Mouse (Mus musculus) intestine, postnatal 0 days (tissue): Measurements from ENCODE around the gene Psme1. TPM values are rescaled to one million over a fixed set of nuclear protein-coding genes. Genes with fewer than 3 reads are reported as not detected.

Experiments
- ATAC-seq: fragments of 200-750 bp; cut with Nextera tagmentation; 2 replicates; pipeline ENCODE4 v1.8.0; 2017; ENCODE audit warnings: mild to moderate bottlenecking, moderate TSS enrichment, moderate library complexity
- H3K27ac ChIP-seq: fragments of 300-500 bp; sonication (generic); 2 replicates; pipeline ENCODE4 v1.5.1; 2014; ENCODE audit warnings: mild to moderate bottlenecking, low read depth, low read length, moderate library complexity
- H3K27me3 ChIP-seq: fragments of 300-500 bp; sonication (generic); replicated peaks from 2 replicates; pipeline ENCODE4 v1.6.1; 2014; ENCODE audit warnings: low read length, mixed read lengths; ENCODE audit not compliant: control insufficient read depth, insufficient read depth
- H3K36me3 ChIP-seq: fragments of 300-500 bp; sonication (generic); 2 replicates; pipeline ENCODE4 v1.6.1; 2014; ENCODE audit warnings: mild to moderate bottlenecking, moderate library complexity; ENCODE audit not compliant: control insufficient read depth, insufficient read depth
- H3K4me1 ChIP-seq: fragments of 300-500 bp; sonication (generic); replicated peaks from 2 replicates; pipeline ENCODE4 v1.6.1; 2014; ENCODE audit warnings: antibody characterized with exemption, low read length, mixed read lengths; ENCODE audit not compliant: control insufficient read depth, insufficient read depth
- H3K4me2 ChIP-seq: fragments of 300-500 bp; sonication (generic); replicated peaks from 2 replicates; pipeline ENCODE4 v1.6.1; 2014; ENCODE audit warnings: low read depth, mild to moderate bottlenecking, moderate library complexity
- H3K4me3 ChIP-seq: fragments of 300-500 bp; sonication (generic); 2 replicates; pipeline ENCODE4 v1.5.1; 2014; ENCODE audit warnings: low read depth, low read length
- H3K9ac ChIP-seq: fragments of 300-500 bp; sonication (generic); 2 replicates; pipeline ENCODE4 v1.6.1; 2014; ENCODE audit warnings: mild to moderate bottlenecking, low read depth, low read length
- H3K9me3 ChIP-seq: fragments of 300-500 bp; sonication (generic); 2 replicates; pipeline ENCODE4 v1.6.1; 2016; ENCODE audit warnings: mixed run types; ENCODE audit not compliant: control insufficient read depth
- CTCF ChIP-seq: sonication (generic); IDR thresholded peaks from 2 replicates; pipeline ENCODE4 v1.5.1; 2016; ENCODE audit warnings: low read depth, mild to moderate bottlenecking, control low read depth, antibody characterized with exemption, moderate library complexity
- WGBS: fragments of 180-500 bp; shearing (Covaris S2); extraction: QIAGEN DNeasy Blood & Tissue Kit; methylation state at CpG from one replicate; pipeline ENCODE4 v1.1.7; 2014; 5-methylcytosine and 5-hydroxymethylcytosine counted together
- polyA plus RNA-seq: library from polyadenylated mRNA; unstranded; fragments of >200 nt; fragmentation: Nextera tagmentation; extraction: Ambion mirVana; gene quantifications from 2 replicates; pipeline ENCODE4 v1.2.1, GENCODE M21; 2015

The Psme1 gene
- polyA plus RNA-seq, 1 experiment from 2014 or later: 283 TPM

- Histone ChIP-seq H3K27me3 (no peaks in the 10 kb centered on the region), H3K4me2 (no peak overlapping the region), H3K27ac (no peak overlapping the region), H3K9ac (no peak overlapping the region), H3K36me3 (peaks cover 58% of the 10 kb centered on the region), H3K9me3 (no peaks in the 10 kb centered on the region), H3K4me1 (peaks cover 4% of the 10 kb centered on the region; the same call in 1 of the 2 replicates), H3K4me3 (no peak overlapping the region)
- TF ChIP-seq CTCF: no peak
- WGBS: 82% methylated on average over 9 of the region's 9 CpGs
- ATAC-seq: no peak
Measured at GRCm38 (mm10) chr14:55544334-55544733, 33.6 kb upstream of the Psme1 start.

DNA sequence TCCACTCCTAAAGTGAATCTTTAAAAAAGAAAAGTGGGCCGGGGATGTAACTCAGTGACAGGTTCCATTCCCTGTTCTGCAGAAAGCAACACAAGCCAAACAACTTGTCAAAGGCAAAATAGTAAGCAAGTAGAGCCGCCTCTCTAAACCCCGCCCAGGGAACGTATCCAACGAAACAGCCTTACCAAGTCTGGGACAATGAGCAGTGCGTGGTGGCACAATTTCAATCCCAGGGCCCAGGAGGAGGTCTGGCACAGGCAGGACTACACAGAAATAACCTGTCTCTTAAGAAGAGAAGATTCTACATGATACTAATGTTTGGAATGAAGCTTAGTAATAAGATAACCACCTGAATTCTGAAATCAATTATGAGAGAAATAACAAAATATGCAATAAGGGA, 27.7 kb upstream of the Psme1 start:
- H3K9me3 ChIP-seq: no peaks in the 10 kb centered on the region
- H3K4me1 ChIP-seq: no peaks in the 10 kb centered on the region
- no peak overlapping the region for H3K4me3 ChIP-seq
- peaks cover 51% of the 10 kb centered on the region for H3K36me3 ChIP-seq
- H3K27ac ChIP-seq: no peak overlapping the region
- WGBS: 88% methylated on average over 6 of the region's 6 CpGs
- no peaks in the 10 kb centered on the region for H3K27me3 ChIP-seq
- no peak for ATAC-seq
- no peak overlapping the region for H3K4me2 ChIP-seq
- no peak for TF ChIP-seq CTCF
- no peak overlapping the region for H3K9ac ChIP-seq

DNA sequence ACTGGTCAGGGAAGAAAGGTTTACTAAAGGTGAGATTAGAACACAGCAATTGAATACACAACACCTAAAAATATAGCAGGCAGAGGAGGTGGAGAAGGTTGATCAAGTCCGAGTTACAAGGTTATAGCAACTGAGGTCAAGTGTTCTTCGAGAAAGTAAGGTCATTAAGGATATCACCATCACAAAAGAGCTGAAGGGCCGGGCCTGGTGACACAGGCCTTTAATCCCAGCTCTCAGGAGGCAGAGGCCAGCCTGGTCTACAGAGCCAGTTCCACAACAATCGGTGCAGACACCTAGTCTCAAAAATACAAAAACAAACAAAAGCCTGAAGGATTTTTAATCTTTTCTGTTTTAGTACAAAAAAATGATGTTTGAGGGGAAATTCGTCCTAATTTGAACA, 26.6 kb upstream of the Psme1 start:
- no peak for TF ChIP-seq CTCF
- WGBS: 75% methylated on average over 5 of the region's 5 CpGs

DNA sequence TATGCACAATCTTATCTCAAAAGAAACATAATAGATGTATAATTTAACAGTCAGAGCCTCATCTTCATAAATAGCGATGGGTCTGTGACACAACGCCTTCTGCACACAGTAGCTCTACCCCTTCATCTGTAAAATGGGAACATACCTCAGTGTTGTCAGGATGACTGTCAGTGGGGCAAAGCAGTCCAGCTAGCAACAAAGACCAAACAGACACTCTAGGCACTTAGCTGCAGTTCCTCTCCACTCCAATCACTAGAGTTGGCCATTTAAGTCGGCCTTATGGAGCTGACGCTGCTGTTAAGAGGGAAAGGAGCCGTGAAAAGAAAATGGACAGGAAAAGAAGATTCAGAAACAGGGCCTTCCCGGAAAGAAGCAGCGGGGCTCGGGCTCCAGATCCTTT, 26.1 kb upstream of the Psme1 start:
- Histone ChIP-seq H3K27me3 (no peaks in the 10 kb centered on the region), H3K4me3 (no peak overlapping the region), H3K9me3 (no peaks in the 10 kb centered on the region), H3K36me3 (peaks cover 38% of the 10 kb centered on the region), H3K9ac (no peak overlapping the region), H3K4me2 (no peak overlapping the region), H3K27ac (no peak overlapping the region), H3K4me1 (no peaks in the 10 kb centered on the region)
- ATAC-seq: no peak
- TF ChIP-seq CTCF: no peak
- WGBS: 92% methylated on average over 8 of the region's 8 CpGs

More for the DNA sequence above, 26.6 kb upstream of the Psme1 start:
- no peak overlapping the region for H3K4me2 ChIP-seq
- no peaks in the 10 kb centered on the region for H3K9me3 ChIP-seq
- no peak overlapping the region for H3K4me3 ChIP-seq
- H3K4me1 ChIP-seq: no peaks in the 10 kb centered on the region
- H3K27me3 ChIP-seq: no peaks in the 10 kb centered on the region
- no peak overlapping the region for H3K27ac ChIP-seq
- no peak overlapping the region for H3K9ac ChIP-seq
- peaks cover 42% of the 10 kb centered on the region for H3K36me3 ChIP-seq
- no peak for ATAC-seq

GRCm38 (mm10) chr14:55554635-55555034, 23.3 kb upstream of the Psme1 start:
- ATAC-seq: no peak
- Histone ChIP-seq H3K27me3 (no peaks in the 10 kb centered on the region), H3K36me3 (peaks cover 10% of the 10 kb centered on the region; the same call in 1 of the 2 replicates), H3K9me3 (no peaks in the 10 kb centered on the region), H3K4me3 (no peak overlapping the region), H3K4me2 (no peak overlapping the region), H3K27ac (no peak overlapping the region), H3K4me1 (no peaks in the 10 kb centered on the region), H3K9ac (no peak overlapping the region)
- no peak for TF ChIP-seq CTCF

GRCm38 (mm10) chr14:55555788-55556187, 22.1 kb upstream of the Psme1 start:
- no peak overlapping the region for H3K4me3 ChIP-seq
- ATAC-seq: no peak
- H3K4me2 ChIP-seq: no peak overlapping the region
- H3K9me3 ChIP-seq: no peaks in the 10 kb centered on the region
- no peak overlapping the region for H3K9ac ChIP-seq
- H3K27me3 ChIP-seq: no peaks in the 10 kb centered on the region
- H3K27ac ChIP-seq: no peak overlapping the region
- H3K36me3 ChIP-seq: peaks cover 7% of the 10 kb centered on the region; the same call in 1 of the 2 replicates
- no peak for TF ChIP-seq CTCF
- no peaks in the 10 kb centered on the region for H3K4me1 ChIP-seq
- WGBS: 90% methylated on average over 3 of the region's 3 CpGs

GRCm38 (mm10) chr14:55557003-55557402, 20.9 kb upstream of the Psme1 start:
- Histone ChIP-seq H3K4me2 (0 out of 2 replicates have a peak overlapping the region, but pooled peaks have one; percentile 3), H3K27ac (peak overlapping the region; percentile 79), H3K36me3 (no peaks in the 10 kb centered on the region), H3K27me3 (no peaks in the 10 kb centered on the region), H3K4me3 (no peak overlapping the region), H3K9ac (no peak overlapping the region), H3K9me3 (no peaks in the 10 kb centered on the region), H3K4me1 (no peaks in the 10 kb centered on the region)
- TF ChIP-seq CTCF: peak; percentile 96
- no peak for ATAC-seq
- WGBS: 16% methylated on average over 5 of the region's 5 CpGs
